Mouse (Mus musculus) megakaryocyte, embryonic 14.5 days (primary cell): ENCODE measurements around the gene Dexi. TPM values are rescaled to one million over a fixed set of nuclear protein-coding genes. Genes with fewer than 3 reads are reported as not detected.

ENCODE experiments used
- H3K27me3 ChIP-seq: replicated peaks from 2 replicates; pipeline ENCODE3; 2012; ENCODE audit warnings: inconsistent platforms
- H3K36me3 ChIP-seq: replicated peaks from 2 replicates; pipeline ENCODE3; 2012; ENCODE audit warnings: low read length, inconsistent platforms, mixed read lengths
- H3K4me1 ChIP-seq: 2 replicates; pipeline ENCODE4 v1.6.1; 2012; ENCODE audit warnings: inconsistent platforms
- H3K4me3 ChIP-seq: replicated peaks from 2 replicates; pipeline ENCODE3; 2012; ENCODE audit warnings: moderate library complexity, mild to moderate bottlenecking, inconsistent platforms
- H3K9me3 ChIP-seq: 2 replicates; pipeline ENCODE4 v1.6.1; 2012; ENCODE audit warnings: inconsistent platforms
- FLI1 ChIP-seq: IDR thresholded peaks from 2 replicates; pipeline ENCODE4 v1.6.1; 2012; ENCODE audit warnings: low read length, inconsistent platforms, mixed read lengths
- GATA1 ChIP-seq: IDR thresholded peaks from 3 replicates; pipeline ENCODE4 v1.6.1; 2012; ENCODE audit warnings: mixed read lengths, low read length, inconsistent platforms, borderline replicate concordance
- polyA plus RNA-seq: library from polyadenylated mRNA; stranded (reverse); fragments of >175 nt; gene quantifications from 2 replicates; pipeline ENCODE4 v1.2.3, GENCODE M21; 2012; ENCODE audit warnings: low replicate concordance; ENCODE audit not compliant: insufficient read depth

The Dexi gene
- polyA plus RNA-seq, 1 experiment, result 41.9 TPM

- TF ChIP-seq FLI1 (no peak), GATA1 (no peak)
- peaks cover 48% of the 10 kb centered on the region for H3K27me3 ChIP-seq
- no peaks in the 10 kb centered on the region for H3K36me3 ChIP-seq
- no peaks in the 10 kb centered on the region for H3K9me3 ChIP-seq
- H3K4me1 ChIP-seq, result peaks cover 8% of the 10 kb centered on the region
- H3K4me3 ChIP-seq, result peak overlapping the region; percentile 80
Observed at GRCm38 (mm10) chr16:10489483-10489882, 53.4 kb downstream of the Dexi start.

DNA sequence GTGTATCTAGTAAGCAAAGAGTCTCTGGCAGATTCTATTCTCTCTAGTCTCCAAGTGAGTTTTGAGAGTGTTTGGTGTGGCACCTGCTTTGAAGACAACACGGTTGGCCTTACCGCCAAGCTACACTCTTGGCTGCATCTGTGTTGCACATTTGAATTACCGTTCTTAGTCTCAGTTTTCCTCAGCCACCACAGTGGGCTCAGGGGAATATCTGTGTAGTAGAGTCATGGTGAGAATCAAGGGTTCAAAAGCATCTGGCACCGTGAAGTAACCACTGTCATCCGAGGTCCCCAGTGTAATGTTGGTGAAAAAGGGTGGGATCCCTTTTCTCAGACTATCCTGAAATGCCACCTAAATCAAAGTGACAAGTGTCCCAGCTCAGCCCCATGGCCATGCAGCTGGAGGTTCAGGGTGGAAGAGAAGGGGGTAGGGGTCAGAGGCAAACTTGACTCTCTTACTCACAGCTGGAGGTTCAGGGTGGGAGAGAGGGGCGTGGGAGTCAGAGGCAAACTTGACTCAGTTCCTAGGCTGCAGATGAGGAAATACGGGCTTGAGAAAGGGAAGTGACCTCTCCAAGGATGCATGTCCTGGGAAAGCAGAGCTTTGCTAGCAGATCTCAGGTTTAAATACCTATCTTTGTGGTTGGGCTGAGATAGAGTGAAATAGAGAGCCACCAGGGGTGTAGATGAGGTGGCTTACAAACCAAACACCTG is 53.9 kb downstream of the Dexi start:
- TF ChIP-seq FLI1 (no peak), GATA1 (no peak)
- Histone ChIP-seq H3K4me1 (peaks cover 8% of the 10 kb centered on the region), H3K4me3 (no peak overlapping the region), H3K9me3 (no peaks in the 10 kb centered on the region), H3K27me3 (peaks cover 46% of the 10 kb centered on the region), H3K36me3 (no peaks in the 10 kb centered on the region)

- H3K4me1 ChIP-seq, result peaks cover 8% of the 10 kb centered on the region
- peaks cover 47% of the 10 kb centered on the region for H3K27me3 ChIP-seq
- no peak for TF ChIP-seq FLI1
- TF ChIP-seq GATA1, result no peak
- H3K36me3 ChIP-seq, result no peaks in the 10 kb centered on the region
- H3K4me3 ChIP-seq, result no peak overlapping the region
- H3K9me3 ChIP-seq, result no peaks in the 10 kb centered on the region
Observed at GRCm38 (mm10) chr16:10487895-10488493, 54.9 kb downstream of the Dexi start.

DNA sequence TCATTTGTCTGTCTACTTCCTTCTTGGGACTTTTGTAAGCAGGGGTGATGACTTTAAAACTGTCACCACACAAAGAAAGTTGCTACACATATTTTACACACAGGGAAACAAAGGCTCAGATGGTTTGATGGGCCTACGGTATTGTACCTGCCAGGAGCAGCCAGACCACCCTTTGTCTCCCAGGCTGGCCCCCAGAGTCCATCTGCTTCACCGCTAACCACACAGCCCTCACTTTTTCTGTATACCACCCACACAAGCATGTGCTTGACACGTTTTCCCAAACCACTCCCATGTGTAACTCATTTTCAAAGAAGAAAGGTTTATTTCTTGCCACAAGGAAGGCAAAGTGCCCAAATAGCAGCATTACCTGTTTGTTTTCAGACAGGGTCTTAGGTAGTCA is 55.9 kb downstream of the Dexi start:
- TF ChIP-seq GATA1 (no peak), FLI1 (no peak)
- Histone ChIP-seq H3K9me3 (no peaks in the 10 kb centered on the region), H3K4me3 (no peak overlapping the region), H3K27me3 (peaks cover 47% of the 10 kb centered on the region), H3K4me1 (peaks cover 8% of the 10 kb centered on the region), H3K36me3 (no peaks in the 10 kb centered on the region)

DNA sequence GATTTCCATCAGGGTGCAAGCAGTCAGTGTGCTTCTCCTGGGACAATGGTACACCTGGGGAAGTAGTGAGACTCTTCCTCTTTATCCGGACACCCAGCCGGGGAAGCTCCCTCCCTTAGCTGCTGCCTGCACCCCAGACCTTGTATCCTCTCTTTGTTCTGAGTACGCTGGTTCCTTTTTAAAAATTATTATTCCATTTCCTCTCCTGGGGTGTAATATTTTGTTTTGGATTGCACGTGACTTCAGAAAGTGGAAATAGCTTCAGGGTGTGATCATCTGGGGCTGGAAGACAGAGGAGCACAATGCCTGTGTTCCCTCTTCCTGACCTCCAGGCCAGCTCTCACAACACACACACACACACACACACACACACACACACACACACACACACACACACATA is 60.5 kb downstream of the Dexi start:
- Histone ChIP-seq H3K4me1 (no peaks in the 10 kb centered on the region), H3K27me3 (peaks cover 18% of the 10 kb centered on the region), H3K9me3 (no peaks in the 10 kb centered on the region), H3K36me3 (no peaks in the 10 kb centered on the region), H3K4me3 (no peak overlapping the region)
- TF ChIP-seq GATA1, result no peak
- no peak for TF ChIP-seq FLI1

GRCm38 (mm10) chr16:10479857-10480256 is 63.0 kb downstream of the Dexi start, which contains the start of gene Ciita:
TSS of gene Ciita (plus strand) at chr16:10480059.
- TF ChIP-seq GATA1 (no peak), FLI1 (no peak)
- Histone ChIP-seq H3K9me3 (no peaks in the 10 kb centered on the region), H3K4me3 (no peak within 1 kb of the TSS), H3K36me3 (no peaks in the 10 kb centered on the region), H3K4me1 (no peaks in the 10 kb centered on the region), H3K27me3 (peaks cover 20% of the 10 kb centered on the region)

DNA sequence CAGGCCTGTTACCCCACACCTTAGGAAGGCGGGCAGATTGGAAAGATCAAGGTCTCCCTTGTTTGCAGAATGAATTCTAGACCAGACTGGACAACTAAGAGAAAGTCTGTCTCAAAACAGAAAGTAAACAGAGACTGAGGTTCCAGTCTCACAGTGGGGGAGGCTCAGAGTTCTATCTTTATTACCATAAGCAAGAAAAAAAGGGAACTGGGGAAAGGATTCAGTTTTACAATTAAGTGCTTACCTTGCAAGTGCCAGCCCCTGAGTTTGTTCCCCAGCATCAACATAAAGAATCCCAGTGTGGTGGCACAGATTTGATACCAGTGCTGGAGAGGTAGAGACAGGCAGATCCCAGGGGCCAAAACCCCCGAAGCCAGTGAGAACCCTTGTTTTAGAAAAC is 66.9 kb downstream of the Dexi start:
- Histone ChIP-seq H3K4me3 (no peak overlapping the region), H3K36me3 (no peaks in the 10 kb centered on the region), H3K9me3 (peaks cover 4% of the 10 kb centered on the region), H3K27me3 (peaks cover 14% of the 10 kb centered on the region), H3K4me1 (no peaks in the 10 kb centered on the region)
- no peak for TF ChIP-seq GATA1
- no peak for TF ChIP-seq FLI1

DNA sequence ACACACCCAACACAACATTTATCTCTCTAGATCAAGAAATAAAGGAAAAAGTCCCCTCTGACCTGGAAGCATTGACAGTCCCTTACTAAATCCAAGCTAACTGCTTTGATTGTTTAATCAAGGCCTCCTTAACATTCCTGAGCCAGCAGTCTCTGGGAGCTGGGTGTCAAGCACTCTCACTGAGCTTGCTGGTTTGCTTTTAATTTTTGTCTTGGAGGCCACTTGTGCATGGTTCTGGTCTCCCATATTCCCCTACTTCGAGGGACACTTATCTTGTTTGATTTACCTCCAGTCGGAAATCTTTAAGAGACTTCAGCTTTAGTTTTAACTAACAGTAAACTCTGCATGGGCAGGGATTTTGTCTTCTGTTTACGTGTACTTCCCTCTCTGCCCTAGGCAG is 67.9 kb downstream of the Dexi start:
- no peaks in the 10 kb centered on the region for H3K4me1 ChIP-seq

GRCm38 (mm10) chr16:10471950-10472349 is 70.9 kb downstream of the Dexi start:
- Histone ChIP-seq H3K9me3 (peaks cover 4% of the 10 kb centered on the region), H3K36me3 (no peaks in the 10 kb centered on the region), H3K4me1 (peaks cover 4% of the 10 kb centered on the region; the same call in 1 of the 2 replicates), H3K4me3 (no peak overlapping the region), H3K27me3 (peaks cover 3% of the 10 kb centered on the region)
- TF ChIP-seq FLI1 (no peak), GATA1 (no peak)

More for the DNA sequence above, 67.9 kb downstream of the Dexi start:
- Histone ChIP-seq H3K4me3 (no peak overlapping the region), H3K36me3 (no peaks in the 10 kb centered on the region), H3K27me3 (peaks cover 9% of the 10 kb centered on the region), H3K9me3 (peaks cover 4% of the 10 kb centered on the region)
- TF ChIP-seq GATA1 (no peak), FLI1 (no peak)

GRCm38 (mm10) chr16:10468201-10468600 is 74.7 kb downstream of the Dexi start:
- Histone ChIP-seq H3K4me1 (peaks cover 4% of the 10 kb centered on the region; the same call in 1 of the 2 replicates), H3K36me3 (no peaks in the 10 kb centered on the region), H3K4me3 (no peak overlapping the region), H3K9me3 (peaks cover 4% of the 10 kb centered on the region), H3K27me3 (peaks cover 7% of the 10 kb centered on the region)
- no peak for TF ChIP-seq GATA1
- TF ChIP-seq FLI1, result no peak
